Mouse (Mus musculus) embryonic fibroblast, embryonic 13.5 days (primary cell): ENCODE measurements at regions not wholly inside any gene's neighbourhood (a gene's known extent, or its start where the extent isn't known, plus 50 kb on each side); places are given as distances from the start of the nearest gene placed in this dataset.
A peak's percentile ranks its signal among the peaks of the same experiment; 100 is the strongest.

Experiments
- H3K27ac ChIP-seq: 2 replicates; pipeline ENCODE4 v1.5.1; 2012; ENCODE audit warnings: low read length, control low read depth, inconsistent platforms; ENCODE audit not compliant: insufficient read depth
- H3K4me1 ChIP-seq: 2 replicates; pipeline ENCODE4 v1.6.1; 2011; ENCODE audit warnings: low read length; ENCODE audit not compliant: control insufficient read depth, insufficient read depth
- H3K4me3 ChIP-seq: 2 replicates; pipeline ENCODE4 v1.5.1; 2011; ENCODE audit warnings: mild to moderate bottlenecking, control low read depth, low read length; ENCODE audit not compliant: insufficient read depth
- CTCF ChIP-seq: IDR thresholded peaks from 2 replicates; pipeline ENCODE4 v1.5.1; 2011; ENCODE audit warnings: mild to moderate bottlenecking, control low read depth, low read length, moderate library complexity, borderline replicate concordance; ENCODE audit not compliant: insufficient read depth
- POLR2A ChIP-seq: IDR thresholded peaks from 2 replicates; pipeline ENCODE4 v1.6.1; 2011; ENCODE audit warnings: low read depth, mild to moderate bottlenecking, control low read depth, low read length, moderate library complexity

DNA sequence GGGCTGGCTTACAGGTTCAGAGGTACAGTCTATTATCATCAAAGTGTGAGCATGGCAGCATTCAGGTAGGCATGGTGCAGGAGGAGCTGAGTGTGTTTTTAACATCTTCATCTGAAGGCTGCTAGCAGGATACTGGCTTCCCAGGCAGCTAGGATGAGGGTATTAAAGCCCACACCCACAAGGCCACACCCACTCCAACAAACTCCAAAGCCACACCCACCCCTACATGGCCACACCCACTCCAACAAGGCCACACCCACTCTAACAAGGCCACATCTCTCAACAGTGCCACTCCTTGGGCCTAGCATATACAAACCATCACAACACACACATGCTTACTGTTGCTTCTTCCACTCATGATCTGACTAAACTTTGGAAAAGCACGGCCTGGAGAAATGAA, 172.5 kb downstream of the Msrb3 start:
- H3K4me1 ChIP-seq: peaks cover 11% of the 10 kb centered on the region
- no peak overlapping the region for H3K27ac ChIP-seq
- no peak overlapping the region for H3K4me3 ChIP-seq
- no peak for TF ChIP-seq CTCF
- no peak for TF ChIP-seq POLR2A

DNA sequence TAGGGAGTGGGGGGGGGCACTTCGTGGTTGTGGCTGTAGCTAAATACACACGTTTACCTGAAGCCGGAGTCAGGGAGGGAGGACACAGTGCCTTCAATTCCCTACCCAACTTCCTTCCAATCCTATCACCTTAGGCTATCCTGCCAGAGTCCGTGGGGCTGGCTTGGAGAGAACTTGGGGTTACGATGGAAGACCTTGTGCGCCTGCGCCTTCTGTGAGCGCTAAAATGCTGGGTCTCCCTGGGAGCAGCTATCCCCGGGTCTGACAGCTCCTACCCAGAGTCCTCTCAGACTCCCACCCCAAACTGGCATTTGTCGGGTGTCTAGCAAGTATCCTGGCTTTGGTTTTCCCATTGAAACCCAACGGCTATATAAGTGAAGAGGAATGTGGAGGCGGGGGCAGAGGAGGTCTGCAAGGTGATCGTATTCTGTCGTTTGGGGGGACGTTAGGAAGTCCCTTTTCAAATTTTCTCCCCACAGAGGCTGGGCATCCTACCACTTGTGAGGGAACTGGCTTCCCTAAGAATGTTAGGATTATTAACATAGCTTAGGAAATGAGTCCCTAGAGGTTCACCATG, 176.9 kb downstream of the Msrb3 start:
- Histone ChIP-seq H3K4me1 (peaks cover 33% of the 10 kb centered on the region), H3K4me3 (no peak overlapping the region), H3K27ac (no peak overlapping the region; the same call in 1 of the 2 replicates)
- TF ChIP-seq CTCF (no peak), POLR2A (no peak)

DNA sequence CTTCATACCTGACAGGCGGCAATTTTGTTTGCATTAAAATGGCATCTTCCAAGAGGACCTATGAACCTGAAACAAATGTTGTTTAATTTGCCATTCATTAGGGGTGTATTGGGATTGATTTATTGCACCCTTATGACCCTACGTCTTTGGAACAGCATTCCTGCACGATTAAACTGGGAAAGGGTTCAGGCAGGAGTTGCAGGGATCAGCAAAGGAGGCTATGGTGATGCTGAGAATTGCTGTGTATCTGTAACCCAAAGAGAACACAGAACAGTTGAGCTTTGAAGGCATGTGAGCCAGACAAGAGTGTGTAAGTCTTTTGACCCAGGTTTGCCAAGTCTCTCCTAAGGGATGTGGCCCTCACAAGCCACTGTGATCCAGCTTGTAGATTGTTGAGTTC, 177.9 kb downstream of the Msrb3 start:
- H3K4me3 ChIP-seq: no peak overlapping the region
- TF ChIP-seq CTCF (no peak), POLR2A (no peak)
- peak overlapping the region; percentile 15; the same call in 1 of the 2 replicates for H3K27ac ChIP-seq
- H3K4me1 ChIP-seq: peaks cover 40% of the 10 kb centered on the region

DNA sequence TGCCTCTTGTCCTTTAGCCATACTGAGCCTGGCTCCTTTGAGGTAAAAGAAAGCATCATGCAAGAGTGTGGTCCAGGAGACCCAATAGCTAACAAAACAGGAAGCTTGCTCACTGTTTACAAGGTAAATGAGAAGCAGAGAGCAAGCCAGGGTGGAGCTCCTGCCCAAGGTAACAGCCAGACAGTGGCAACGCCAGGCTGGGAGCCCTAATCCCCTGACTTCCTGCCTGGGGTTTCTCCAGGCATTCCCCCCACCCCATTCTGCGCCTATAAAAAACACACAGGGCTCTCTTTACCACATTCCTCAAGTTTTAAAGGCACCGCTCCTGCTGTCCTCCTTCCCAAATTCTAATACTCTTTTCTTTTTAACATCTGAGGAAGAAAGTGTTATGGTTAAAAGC, 178.8 kb downstream of the Msrb3 start:
- H3K4me1 ChIP-seq: peaks cover 40% of the 10 kb centered on the region
- no peak overlapping the region for H3K4me3 ChIP-seq
- TF ChIP-seq CTCF (no peak), POLR2A (no peak)
- peak overlapping the region; percentile 15; the same call in 1 of the 2 replicates for H3K27ac ChIP-seq

DNA sequence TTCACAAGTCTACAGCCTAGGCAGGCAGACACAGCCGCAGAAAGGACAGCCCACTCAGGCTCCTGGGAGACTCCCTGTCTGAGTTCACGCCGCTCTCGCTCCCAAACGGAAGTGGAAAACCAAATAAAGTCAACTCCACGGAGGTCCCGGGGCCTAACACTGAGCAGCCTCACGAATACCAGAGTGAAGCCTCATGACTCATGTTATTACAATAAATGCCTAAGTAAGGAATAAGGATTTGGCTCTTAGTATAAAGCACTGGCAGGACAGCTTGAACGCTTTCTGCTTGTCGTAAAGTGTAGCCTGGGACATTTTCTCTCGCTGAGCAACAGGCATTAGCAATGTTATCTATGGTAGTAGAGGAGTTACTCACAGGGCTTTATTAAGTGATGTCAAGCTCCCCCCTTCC, 181.7 kb downstream of the Msrb3 start:
- peak overlapping the region; percentile 97 for H3K27ac ChIP-seq
- peaks cover 37% of the 10 kb centered on the region for H3K4me1 ChIP-seq
- TF ChIP-seq CTCF: no peak
- TF ChIP-seq POLR2A: no peak; the same call in 1 of the 2 replicates
- H3K4me3 ChIP-seq: no peak overlapping the region

DNA sequence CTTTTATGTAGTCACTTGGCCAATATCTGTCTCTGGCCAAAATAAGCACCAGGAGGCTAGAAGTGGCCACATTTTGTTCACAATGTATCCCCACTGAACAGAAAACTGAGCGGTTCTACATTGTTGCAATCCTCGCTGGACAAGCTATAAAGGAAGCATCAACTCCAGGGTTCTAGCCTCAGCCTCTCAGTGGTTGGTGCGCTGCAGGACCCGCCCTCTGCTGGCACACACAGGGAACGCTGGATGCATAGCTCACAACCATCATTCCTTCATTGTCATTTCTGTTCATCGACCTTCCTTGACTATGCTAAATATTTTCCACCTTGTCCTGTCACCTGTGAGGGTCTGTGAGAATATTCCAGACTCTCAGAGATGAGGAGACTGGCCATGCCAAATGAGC, 182.5 kb downstream of the Msrb3 start:
- Histone ChIP-seq H3K27ac (peak overlapping the region; percentile 79), H3K4me3 (no peak overlapping the region), H3K4me1 (peaks cover 33% of the 10 kb centered on the region)
- peak; percentile 45 for TF ChIP-seq POLR2A
- peak; percentile 59; the same call in 1 of the 2 replicates for TF ChIP-seq CTCF

DNA sequence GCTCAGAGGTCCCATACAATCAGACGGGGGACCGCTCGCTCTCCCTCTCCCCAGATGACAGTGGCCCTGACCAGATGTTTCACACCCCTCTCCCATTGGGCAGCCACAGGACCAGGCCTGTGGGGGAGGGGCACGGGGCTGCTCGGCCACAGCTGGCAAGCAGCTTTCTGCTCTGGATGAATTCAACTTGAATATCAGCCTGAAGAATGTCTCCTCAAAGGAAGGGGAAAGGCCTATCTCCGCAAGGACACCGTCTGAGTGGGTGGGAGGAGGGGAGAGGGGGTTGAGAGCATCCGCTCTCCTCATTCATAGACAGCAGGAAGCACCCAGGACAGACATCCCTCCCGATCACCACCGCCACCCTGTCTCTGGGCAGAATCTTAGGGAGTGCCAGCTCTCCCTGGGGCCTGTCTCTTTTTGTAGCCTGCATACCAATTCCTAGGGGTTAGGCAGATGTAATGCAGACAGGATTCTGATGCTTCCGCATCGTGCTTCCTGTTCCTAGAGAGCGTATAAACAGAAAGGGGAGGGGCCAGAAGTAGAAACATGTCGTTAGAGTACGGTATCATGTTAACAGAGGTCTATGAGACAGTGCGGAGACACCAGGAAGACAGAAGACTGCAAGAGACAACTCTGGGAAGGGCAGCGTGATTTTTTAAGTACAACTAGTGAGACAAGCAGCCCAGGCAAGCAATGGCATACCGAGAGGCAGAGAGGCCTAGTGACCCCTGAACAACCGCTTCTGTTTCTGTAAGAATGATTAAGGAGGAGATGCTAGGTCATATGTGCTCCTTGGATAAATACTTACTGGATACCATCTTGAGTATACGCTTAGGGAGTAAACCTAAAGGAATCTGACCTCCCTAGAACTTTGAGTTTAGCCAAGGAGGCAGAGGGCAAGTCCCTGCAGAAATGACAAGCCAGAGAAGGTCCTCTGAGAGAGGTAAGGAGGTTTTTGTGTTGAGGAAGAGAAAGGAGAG, 190.8 kb downstream of the Msrb3 start:
- no peak overlapping the region for H3K4me3 ChIP-seq
- H3K27ac ChIP-seq: peak overlapping the region; percentile 34

DNA sequence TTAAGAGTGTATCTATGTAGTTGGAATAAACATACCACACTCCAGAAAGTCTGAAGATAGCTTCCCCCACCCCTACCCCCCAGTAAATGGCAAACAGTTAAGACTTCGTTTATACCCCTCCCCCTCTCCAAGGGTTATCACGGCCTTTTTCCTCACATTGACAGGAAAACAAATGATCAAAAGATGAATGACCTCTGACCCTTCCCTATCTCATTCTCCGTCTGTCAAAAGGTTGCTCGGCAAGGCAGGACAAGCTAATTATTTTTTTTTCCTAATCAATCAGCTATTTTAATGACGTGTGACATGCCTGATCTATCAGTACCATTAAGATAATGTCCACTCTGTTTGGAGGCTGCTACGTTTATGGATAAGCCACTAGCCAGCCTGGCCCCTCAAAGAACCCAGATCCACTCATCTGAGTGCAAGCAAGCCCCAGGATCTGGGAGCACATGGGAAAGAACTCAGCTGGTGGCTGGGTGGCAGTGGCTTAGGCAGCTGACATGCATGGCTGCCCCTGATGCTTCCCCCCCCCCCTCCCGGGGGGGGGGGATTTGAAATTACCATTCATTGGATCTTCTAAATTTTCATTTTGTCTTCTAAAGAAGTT, 192.1 kb downstream of the Msrb3 start:
- no peak overlapping the region for H3K4me3 ChIP-seq
- no peak overlapping the region for H3K27ac ChIP-seq
- H3K4me1 ChIP-seq: peaks cover 19% of the 10 kb centered on the region
- no peak for TF ChIP-seq CTCF
- no peak for TF ChIP-seq POLR2A

More for the DNA sequence above, 190.8 kb downstream of the Msrb3 start:
- peaks cover 22% of the 10 kb centered on the region for H3K4me1 ChIP-seq
- TF ChIP-seq CTCF (no peak), POLR2A (no peak)

DNA sequence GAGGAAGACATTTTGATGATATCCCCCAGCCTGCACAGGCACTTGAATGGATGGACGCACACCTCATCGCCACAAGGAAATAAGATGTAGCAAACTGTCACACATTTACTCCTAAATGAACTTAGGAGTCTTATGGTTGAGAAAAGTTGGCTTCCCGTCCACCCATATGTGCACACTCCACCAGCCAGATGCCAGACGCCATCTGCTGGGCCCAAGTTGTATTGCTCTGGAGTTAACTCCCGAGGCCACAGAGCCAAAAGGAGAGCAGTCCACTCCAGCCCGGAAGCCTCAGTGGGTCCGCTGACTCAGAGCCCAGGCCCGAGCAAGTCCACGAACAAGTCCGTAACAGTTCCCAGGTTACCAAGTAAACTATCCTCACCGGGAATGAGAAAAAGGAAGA, 197.1 kb downstream of the Msrb3 start:
- Histone ChIP-seq H3K4me3 (no peak overlapping the region), H3K4me1 (peaks cover 6% of the 10 kb centered on the region), H3K27ac (peak overlapping the region; percentile 6; the same call in 1 of the 2 replicates)
- TF ChIP-seq CTCF (peak; percentile 83; the same call in 1 of the 2 replicates), POLR2A (no peak)
